Comparison of ENCODE assay signal across 9 mouse cellular contexts in genomic region chr2:165467824-165468452, GRCm38 (mm10). TPM values are rescaled to one million over a fixed set of nuclear protein-coding genes. Genes with fewer than 3 reads are reported as not detected.
DNase-seq lines count a peak whose midpoint lies in the region; ATAC-seq lines count a peak whose summit lies in the region.
"Had no signal": no experiment of that assay in that cellular context is flagged by ENCODE, and none has a peak within 500 bp of the region (broad histone marks: within the 10 kb centered on the region; RNA-seq: fewer than 3 reads in every experiment).

No protein-coding gene starts in this region.

- no peak overlapping the region for H3K27ac ChIP-seq in liver, embryonic 13.5 days

- peaks cover 22% of the 10 kb centered on the region for H3K27me3 ChIP-seq in liver, embryonic 13.5 days

- no peak overlapping the region for H3K9ac ChIP-seq in liver, embryonic 13.5 days

- no peak overlapping the region for H3K4me3 ChIP-seq in liver, embryonic 13.5 days (replicated peaks)

- ATAC-seq in liver, embryonic 13.5 days (ENCODE audit: low read depth): peak; percentile 49

- no peak overlapping the region for H3K4me2 ChIP-seq in liver, embryonic 13.5 days

- H3K36me3 ChIP-seq in liver, embryonic 13.5 days: no peaks in the 10 kb centered on the region

- DNase-seq in adrenal gland, postnatal 14 days: peak; percentile 58
- no peak for DNase-seq in adrenal gland, adult 18-20 months (ENCODE audit: low spot score in 2 of 2)
- DNase-seq in urinary bladder, postnatal 14 days (ENCODE audit: low spot score): peak; percentile 29
- DNase-seq in urinary bladder, postnatal 10 days (ENCODE audit: low spot score): no peak
- no peak for DNase-seq in liver, embryonic 13.5 days
- DNase-seq in thymus, postnatal 25 days: no peak
- no peak for DNase-seq in left cerebral cortex, adult 9 months (ENCODE audit: low spot score in 2 of 2)
- no peak for DNase-seq in cerebellum, adult 11-12 months

- H3K9me3 ChIP-seq in liver, embryonic 13.5 days (replicated peaks): no peaks in the 10 kb centered on the region

- WGBS in liver, embryonic 13.5 days (ENCODE audit: insufficient replicate concordance): 55% methylated on average over 15 of the region's 15 CpGs

- H3K4me1 ChIP-seq in liver, embryonic 13.5 days (replicated peaks): peaks cover 9% of the 10 kb centered on the region; the same call in 1 of the 2 replicates

RNA-seq across cellular contexts. Expression of gene Slc13a3, which starts 5.1 kb away (rescaled TPM):
- 0.71 and 11.3 TPM in 2 replicates for total RNA-seq in adrenal gland, postnatal 14 days (2021)
- 1 to 10 TPM; 2.3 to 3.2 TPM for total RNA-seq in adrenal gland, adult 18-20 months (2021)
- polyA plus RNA-seq in liver, embryonic 13.5 days (2015; fragmentation: Nextera tagmentation; extraction: Ambion mirVana): 4.4 and 4.9 TPM in 2 replicates
- total RNA-seq: monocyte, adult 5-6 weeks had no signal

RNA-seq across cellular contexts. Expression of gene Trp53rka, which starts 25.2 kb away (rescaled TPM):
- 13.6 and 13.7 TPM in 2 replicates for total RNA-seq in adrenal gland, postnatal 14 days (2021)
- total RNA-seq in adrenal gland, adult 18-20 months (2021): 10 to 100 TPM; 13.7 to 13.9 TPM
- polyA plus RNA-seq in liver, embryonic 13.5 days (2015; fragmentation: Nextera tagmentation; extraction: Ambion mirVana): 12.1 and 12.9 TPM in 2 replicates

RNA-seq across cellular contexts. Expression of gene Slc2a10, which starts 35.6 kb away (rescaled TPM):
- 0.89 and 0.98 TPM in 2 replicates for total RNA-seq in adrenal gland, postnatal 14 days (2021)
- total RNA-seq in adrenal gland, adult 18-20 months (2021): 1 to 10 TPM in 1 of 2 experiments, under 1 TPM in 1; 0.80 to 1.7 TPM
- polyA plus RNA-seq in liver, embryonic 13.5 days (2015; fragmentation: Nextera tagmentation; extraction: Ambion mirVana): 0.36 and 0.46 TPM in 2 replicates
- total RNA-seq: monocyte, adult 5-6 weeks had no signal

Comparison
In these comparisons a context has a peak if more than half of its experiments do, and no peak if none do; other contexts are left out.
1. DNase-seq: peak in adrenal gland, postnatal 14 days (single experiment) and urinary bladder, postnatal 14 days (single experiment); none in adrenal gland, adult 18-20 months (0 of 2), urinary bladder, postnatal 10 days (single experiment), liver, embryonic 13.5 days (single experiment), thymus, postnatal 25 days (single experiment), left cerebral cortex, adult 9 months (0 of 2) and cerebellum, adult 11-12 months (single experiment).